Mouse (Mus musculus) G1E (cell line): ENCODE data around the gene Fam43b.

Experiments used
- CTCF ChIP-seq: IDR thresholded peaks from 2 replicates; pipeline ENCODE4 v1.5.1; 2012; ENCODE audit warnings: low read depth, low read length, inconsistent platforms, mixed read lengths
- GATA1 ChIP-seq: IDR thresholded peaks from 2 replicates; pipeline ENCODE4 v1.6.1; 2012; ENCODE audit warnings: borderline replicate concordance, low read length, inconsistent platforms, mixed read lengths
- TAL1 ChIP-seq: conservative IDR thresholded peaks from 2 replicates; pipeline ENCODE4 v1.6.1; 2012; ENCODE audit warnings: low read depth, low read length, inconsistent platforms, mixed read lengths

DNA sequence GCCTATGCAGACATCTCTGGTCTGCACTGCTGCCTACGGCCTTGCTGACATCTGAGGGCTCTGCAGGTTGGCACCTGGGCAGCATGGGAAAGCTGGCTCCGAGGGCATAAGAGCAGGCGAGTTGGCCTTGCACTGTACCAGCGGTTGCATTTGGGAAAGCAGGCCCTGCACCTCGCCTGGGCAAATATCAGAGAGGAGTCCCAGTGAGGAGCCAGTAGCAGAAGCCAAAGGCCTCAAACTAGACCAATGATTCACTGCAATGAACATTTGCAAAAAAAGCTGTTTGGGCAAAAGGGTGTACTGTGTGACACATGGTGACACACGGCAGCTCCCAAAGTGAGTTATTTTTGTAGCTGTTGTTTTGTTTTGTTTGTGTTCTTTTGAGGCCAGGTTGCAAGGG, 28.7 kb upstream of the Fam43b start:
- TF ChIP-seq CTCF: no peak
- TF ChIP-seq GATA1: no peak
- TF ChIP-seq TAL1: no peak
